23 mouse cellular contexts compared by ENCODE assay signal in genomic region chr14:121383801-121384200, GRCm38 (mm10). TPM values are rescaled to one million over a fixed set of nuclear protein-coding genes. Genes with fewer than 3 reads are reported as not detected.
A peak's percentile ranks its signal among the peaks of the same experiment; 100 is the strongest.
DNase-seq lines count a peak whose midpoint lies in the region; ATAC-seq lines count a peak whose summit lies in the region.
"Had no signal": no experiment of that assay in that cellular context is flagged by ENCODE, and none has a peak within 500 bp of the region (broad histone marks: within the 10 kb centered on the region; RNA-seq: fewer than 3 reads in every experiment).

No protein-coding gene starts in this region.

- DNase-seq in embryo, embryonic 10 days (ENCODE audit: low spot score): peak; percentile 59
- no peak for DNase-seq in embryo, embryonic 9.5 days (ENCODE audit: extremely low spot score)
- peak; percentile 52 for DNase-seq in lung, postnatal 36 days
- DNase-seq in lung, postnatal 4 days: no peak
- DNase-seq in embryonic facial prominence, embryonic 11.5 days (ENCODE audit: low spot score): peak; percentile 61
- DNase-seq in retina, embryonic 14.5 days (ENCODE audit: low spot score): peak; percentile 59
- no peak for DNase-seq in kidney, adult 9 months
- no peak for DNase-seq in spleen, postnatal 14 days (ENCODE audit: low spot score in 2 of 2)
- DNase-seq: adrenal gland, postnatal 10 days; cerebellum, adult 9-11 months; gastrocnemius, postnatal 14 days; heart, adult 18-20 months; kidney, adult 18-20 months; kidney, postnatal 14 days had no signal

- no peak overlapping the region for H3K27ac ChIP-seq in embryonic facial prominence, embryonic 11.5 days (replicated peaks; ENCODE audit: low read depth, low read length)
- H3K27ac ChIP-seq: heart, embryonic 13.5 days; hindbrain, postnatal 0 days; layer of hippocampus, adult 2 months; liver, embryonic 14.5 days; lung, embryonic 15.5 days; neural tube, embryonic 15.5 days had no signal

- no peak overlapping the region for H3K4me3 ChIP-seq in embryonic facial prominence, embryonic 11.5 days (ENCODE audit: low read depth, low read length)
- H3K4me3 ChIP-seq: heart, embryonic 13.5 days; layer of hippocampus, adult 2 months; lung, embryonic 15.5 days; megakaryocyte, embryonic 14.5 days; neural tube, embryonic 15.5 days had no signal

- no peaks in the 10 kb centered on the region for H3K27me3 ChIP-seq in embryonic facial prominence, embryonic 11.5 days (ENCODE audit: control insufficient read depth, insufficient read depth, low read length)
- H3K27me3 ChIP-seq: heart, embryonic 13.5 days; lung, embryonic 15.5 days; megakaryocyte, embryonic 14.5 days; neural tube, embryonic 15.5 days had no signal

- 46% methylated on average over 3 of the region's 3 CpGs for WGBS in embryonic facial prominence, embryonic 11.5 days

- peak; percentile 31; the same call in 1 of the 2 replicates for ATAC-seq in embryonic facial prominence, embryonic 11.5 days (replicated peaks; ENCODE audit: insufficient number of reproducible peaks, low FRiP score, low TSS enrichment, low read depth)
- ATAC-seq: activated CD4-positive, CD25-positive, alpha-beta regulatory T cell, adult 4 months; CD4-positive, CD25-positive, alpha-beta regulatory T cell, adult 4 months; hindbrain, postnatal 0 days had no signal

- no peak overlapping the region for H3K9ac ChIP-seq in embryonic facial prominence, embryonic 11.5 days (replicated peaks; ENCODE audit: low read length)
- H3K9ac ChIP-seq: heart, embryonic 13.5 days; liver, embryonic 14.5 days; lung, embryonic 15.5 days; neural tube, embryonic 15.5 days had no signal

- no peaks in the 10 kb centered on the region for H3K4me1 ChIP-seq in embryonic facial prominence, embryonic 11.5 days (ENCODE audit: control insufficient read depth, insufficient read depth, low read length)

- no peak overlapping the region for H3K4me2 ChIP-seq in embryonic facial prominence, embryonic 11.5 days (ENCODE audit: low read depth, low read length)
- H3K4me2 ChIP-seq: heart, embryonic 13.5 days; lung, embryonic 15.5 days; neural tube, embryonic 15.5 days had no signal

- H3K36me3 ChIP-seq in embryonic facial prominence, embryonic 11.5 days (replicated peaks; ENCODE audit: control insufficient read depth, insufficient read depth, low read depth, low read length): no peaks in the 10 kb centered on the region
- H3K36me3 ChIP-seq: heart, embryonic 13.5 days; lung, embryonic 15.5 days; neural tube, embryonic 15.5 days had no signal

- H3K9me3 ChIP-seq in embryonic facial prominence, embryonic 11.5 days (replicated peaks; ENCODE audit: control insufficient read depth, low read length): no peaks in the 10 kb centered on the region
- H3K9me3 ChIP-seq: heart, embryonic 13.5 days; lung, embryonic 15.5 days; neural tube, embryonic 15.5 days had no signal

RNA-seq across cellular contexts. Expression of gene Stk24, which starts 4.0 kb away (rescaled TPM):
- polyA plus RNA-seq in embryonic facial prominence, embryonic 11.5 days (2014; fragmentation: Nextera tagmentation; extraction: Ambion mirVana): 47.9 and 48.7 TPM in 2 replicates

Comparison
In these comparisons a context has a peak if more than half of its experiments do, and no peak if none do; other contexts are left out.
1. DNase-seq: peak in embryo, embryonic 10 days (single experiment), lung, postnatal 36 days (single experiment), embryonic facial prominence, embryonic 11.5 days (single experiment) and retina, embryonic 14.5 days (single experiment); none in embryo, embryonic 9.5 days (single experiment), lung, postnatal 4 days (0 of 2), kidney, adult 9 months (single experiment) and spleen, postnatal 14 days (0 of 2).